Mouse (Mus musculus): ENCODE data around the gene Vmn2r124.
"Not testable (repeated sequence)": the region's sequence is repeated elsewhere in the genome, so short reads cannot be mapped to it uniquely, and the experiment has no call there.

Gene Vmn2r124

DNA sequence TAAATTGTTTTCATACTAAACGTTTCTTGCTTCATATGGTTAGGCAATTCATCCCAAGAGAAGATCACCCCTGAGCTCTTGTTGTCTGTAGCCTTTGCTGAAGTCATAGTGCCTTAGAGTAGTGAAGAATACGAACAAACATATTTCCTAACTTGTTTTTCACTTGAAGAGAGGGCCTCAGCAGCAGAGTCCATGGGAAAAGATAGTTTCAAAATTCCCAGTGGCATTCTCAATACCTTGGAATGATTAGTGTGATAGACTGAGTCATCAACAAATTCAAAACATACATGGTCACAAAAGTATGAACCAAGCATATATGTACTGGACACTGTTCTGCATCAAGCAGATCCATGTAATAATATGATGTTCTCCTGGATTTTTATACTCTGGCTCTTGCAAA is at the start of gene Vmn2r124:
Vmn2r124 (plus strand) TSS at position 301 of the 400 bp plus-strand sequence.
- no peak for DNase-seq (ENCODE audit: low read depth, low spot score)

DNA sequence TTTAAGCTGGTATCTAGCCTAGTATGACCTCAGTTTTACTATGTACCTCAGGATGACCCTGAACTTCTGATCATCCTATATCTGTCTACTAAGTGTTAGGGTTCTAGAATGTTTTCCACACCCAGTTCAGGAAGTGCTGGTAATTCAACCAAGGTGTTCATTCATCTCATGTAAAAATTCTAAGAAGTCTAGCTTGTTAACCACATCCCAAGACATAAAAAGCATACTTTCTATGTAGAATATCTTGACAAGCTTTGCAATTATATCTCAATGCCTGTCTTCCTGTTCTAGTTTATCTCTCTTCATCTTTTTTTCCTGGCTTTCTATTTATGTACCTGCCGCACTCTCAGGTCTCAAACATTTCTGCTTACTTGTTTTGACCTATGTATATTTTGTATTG is 44.5 kb upstream of the Vmn2r124 start:
- no peak for DNase-seq (ENCODE audit: low read depth, low spot score)

DNA sequence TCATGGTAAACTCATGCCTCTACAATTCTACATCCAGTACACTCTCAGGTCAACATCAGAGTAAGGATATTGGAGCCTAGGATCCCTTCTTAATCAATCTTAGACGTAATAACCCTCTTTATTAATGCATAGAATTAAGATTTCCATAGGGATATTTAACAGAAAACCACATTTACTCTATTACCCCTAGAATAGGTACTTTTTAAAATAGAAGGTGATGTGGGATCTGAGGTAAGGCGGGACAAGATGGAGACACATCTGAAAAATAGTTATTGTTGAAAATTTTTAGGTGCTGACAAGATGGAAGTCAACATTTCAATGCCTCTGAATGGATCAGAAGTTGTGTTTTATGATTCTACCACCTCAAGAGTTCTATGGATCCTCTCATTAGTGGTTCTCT is 27.8 kb upstream of the Vmn2r124 start, which contains the start of gene Fpr-rs4:
Fpr-rs4 (plus strand) TSS at position 301 of the 400 bp plus-strand sequence.
- DNase-seq (ENCODE audit: low read depth, low spot score): no peak

DNA sequence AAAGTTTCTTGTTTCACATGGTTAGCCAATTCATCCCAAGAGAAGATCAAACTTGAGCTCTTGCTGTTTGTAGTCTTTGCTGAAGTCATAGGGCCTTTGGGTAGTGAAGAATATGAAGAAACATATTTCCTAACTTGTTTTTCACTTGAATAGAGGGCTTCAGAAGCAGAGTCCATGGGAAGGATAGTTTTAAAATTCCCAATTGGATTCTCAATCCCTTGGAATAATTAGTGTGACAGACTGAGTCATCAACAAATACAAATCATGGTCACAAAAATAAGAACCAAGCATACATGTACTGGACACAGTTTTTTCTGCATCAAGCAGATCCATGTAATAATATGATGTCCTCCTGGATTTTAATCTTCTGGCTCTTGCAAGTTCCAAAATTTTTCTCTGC is 35.5 kb downstream of the Vmn2r124 start, which contains the start of gene Vmn2r91:
Vmn2r91 (plus strand) TSS at position 301 of the 400 bp plus-strand sequence.
- DNase-seq (ENCODE audit: low read depth, low spot score): not testable (repeated sequence)

DNA sequence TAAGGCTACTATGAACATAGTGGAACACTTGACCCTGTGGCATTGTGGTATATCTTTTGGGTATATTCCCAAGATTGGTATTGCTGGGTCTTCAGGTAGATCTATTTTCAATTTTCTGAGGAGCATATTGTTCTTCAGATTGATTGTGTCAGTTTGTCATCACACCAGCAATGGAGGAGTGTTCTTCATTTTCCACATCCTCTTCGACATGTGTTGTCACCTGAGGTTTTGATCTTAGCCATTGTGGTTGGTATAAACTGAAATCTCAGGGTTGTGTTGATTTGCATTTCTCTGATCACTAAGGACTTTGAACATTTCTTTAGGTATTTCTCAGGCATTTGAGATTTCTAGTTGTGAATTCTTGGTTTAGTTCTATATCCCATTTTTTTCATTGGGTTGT is 46.4 kb downstream of the Vmn2r124 start:
- not testable (repeated sequence) for DNase-seq (ENCODE audit: low read depth, low spot score)

DNA sequence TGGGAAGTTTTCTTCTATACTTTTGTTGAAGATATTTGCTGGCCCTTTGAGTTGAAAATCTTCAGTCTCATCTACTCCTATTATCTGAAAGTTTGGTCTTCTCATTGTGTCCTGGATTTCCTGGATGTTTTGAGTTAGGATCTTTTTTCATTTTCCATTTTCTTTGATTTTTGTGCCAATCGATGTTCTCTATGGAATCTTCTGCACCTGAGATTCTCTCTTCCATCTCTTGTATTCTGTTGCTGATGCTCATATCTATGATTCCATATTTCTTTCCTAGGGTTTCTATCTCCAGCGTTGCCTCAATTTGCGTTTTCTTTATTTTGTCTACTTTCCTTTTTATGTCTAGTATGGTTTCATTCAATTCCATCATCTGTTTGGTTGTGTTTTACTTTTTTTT is 53.0 kb downstream of the Vmn2r124 start:
- not testable (repeated sequence) for DNase-seq (ENCODE audit: low read depth, low spot score)

All from 3T3-L1 (cell line).